Mouse (Mus musculus) CH12.LX (cell line): ENCODE measurements around the gene Sept9. TPM values are rescaled to one million over a fixed set of nuclear protein-coding genes. Genes with fewer than 3 reads are reported as not detected.

ENCODE experiments used
- DNase-seq: peaks from one replicate; pipeline ENCODE4 v3.0.0-alpha.2; 2013; ENCODE audit errors: extremely low read depth
- H3K27ac ChIP-seq: 2 replicates; pipeline ENCODE4 v1.5.1; 2012; ENCODE audit warnings: low read depth, mild to moderate bottlenecking, control low read depth, moderate library complexity; ENCODE audit not compliant: insufficient read depth
- H3K27me3 ChIP-seq: replicated peaks from 2 replicates; pipeline ENCODE3; 2012; ENCODE audit warnings: inconsistent platforms
- H3K36me3 ChIP-seq, 2 experiments: replicated peaks in 1 of 2; 2 replicates each; pipeline versions ENCODE3 to v1.6.1; 2012; ENCODE audit warnings: inconsistent platforms in 1 of 2, low read length in 1 of 2, mild to moderate bottlenecking in 1 of 2, mixed read lengths in 1 of 2, moderate library complexity in 1 of 2; ENCODE audit not compliant: control insufficient read depth in 1 of 2, insufficient read depth in 1 of 2
- H3K4me1 ChIP-seq, 2 experiments: 2 replicates each; pipeline ENCODE4 v1.6.1; 2012; ENCODE audit warnings: inconsistent platforms in 1 of 2, moderate library complexity in 1 of 2; ENCODE audit not compliant: insufficient read depth in 2 of 2, control insufficient read depth in 1 of 2
- H3K4me2 ChIP-seq: 2 replicates; pipeline ENCODE4 v1.6.1; 2012; ENCODE audit warnings: low read depth, mild to moderate bottlenecking, control low read depth; ENCODE audit not compliant: poor library complexity, insufficient read depth, severe bottlenecking
- H3K4me3 ChIP-seq, 3 experiments: fragments of 150-350 bp in 1 of 3; sonication (generic) in 1 of 3; replicated peaks in 1 of 3; 2 replicates each; pipeline versions ENCODE3 to v1.5.1; 2011 to 2012; ENCODE audit warnings: low read depth in 2 of 3, low read length in 2 of 3, mild to moderate bottlenecking in 2 of 3, moderate library complexity in 2 of 3, control low read depth in 1 of 3, improper control_type of control experiment in 1 of 3, inconsistent platforms in 1 of 3, mixed read lengths in 1 of 3; ENCODE audit not compliant: poor library complexity in 1 of 3
- H3K79me2 ChIP-seq: replicated peaks from 2 replicates; pipeline ENCODE4 v1.6.1; 2012; ENCODE audit warnings: mild to moderate bottlenecking, moderate library complexity; ENCODE audit not compliant: control insufficient read depth, poor library complexity, insufficient read depth, severe bottlenecking; ENCODE audit errors: extremely low read depth
- H3K9ac ChIP-seq: 2 replicates; pipeline ENCODE4 v1.6.1; 2012; ENCODE audit warnings: low read depth, mild to moderate bottlenecking, control low read depth, moderate library complexity; ENCODE audit not compliant: insufficient read depth
- H3K9me3 ChIP-seq: replicated peaks from 2 replicates; pipeline ENCODE3; 2012; ENCODE audit warnings: low read length, inconsistent platforms, mixed read lengths
- CTCF ChIP-seq, 2 experiments: IDR thresholded peaks in 1 of 2; conservative IDR thresholded peaks in 1 of 2; 2 replicates each; pipeline ENCODE4 v1.5.1; 2011 to 2012; ENCODE audit warnings: low read depth in 2 of 2, low read length in 2 of 2, improper control_type of control experiment in 1 of 2, inconsistent platforms in 1 of 2, mild to moderate bottlenecking in 1 of 2, moderate library complexity in 1 of 2
- GABPA ChIP-seq: IDR thresholded peaks from 2 replicates; pipeline ENCODE4 v1.6.1; 2012; ENCODE audit warnings: low read depth, low read length, improper control_type of control experiment, inconsistent platforms; ENCODE audit not compliant: insufficient replicate concordance
- HCFC1 ChIP-seq: IDR thresholded peaks from 2 replicates; pipeline ENCODE4 v1.6.1; 2012; ENCODE audit warnings: low read depth, mild to moderate bottlenecking, inconsistent platforms, low read length, improper control_type of control experiment
- IRF4 ChIP-seq: IDR thresholded peaks from 2 replicates; pipeline ENCODE4 v1.6.1; 2014; ENCODE audit warnings: low read depth, mild to moderate bottlenecking, inconsistent platforms, low read length, improper control_type of control experiment
- JUND ChIP-seq: conservative IDR thresholded peaks from 2 replicates; pipeline ENCODE4 v1.6.1; 2011; ENCODE audit warnings: low read depth, low read length, improper control_type of control experiment
- KAT2A ChIP-seq: IDR thresholded peaks from 2 replicates; pipeline ENCODE4 v1.6.1; 2012; ENCODE audit warnings: low read length, improper control_type of control experiment, inconsistent platforms; ENCODE audit not compliant: insufficient replicate concordance
- MAFK ChIP-seq: IDR thresholded peaks from 2 replicates; pipeline ENCODE4 v1.6.1; 2011; ENCODE audit warnings: low read length, improper control_type of control experiment; ENCODE audit not compliant: insufficient replicate concordance
- MAZ ChIP-seq: IDR thresholded peaks from 2 replicates; pipeline ENCODE4 v1.6.1; 2012; ENCODE audit warnings: low read depth, mild to moderate bottlenecking, inconsistent platforms, low read length, improper control_type of control experiment, moderate library complexity
- MEF2A ChIP-seq: IDR thresholded peaks from 2 replicates; pipeline ENCODE4 v1.6.1; 2014; ENCODE audit warnings: low read depth, mild to moderate bottlenecking, inconsistent platforms, low read length, improper control_type of control experiment, borderline replicate concordance
- MXI1 ChIP-seq: IDR thresholded peaks from 2 replicates; pipeline ENCODE4 v1.6.1; 2011; ENCODE audit warnings: mild to moderate bottlenecking, low read depth, low read length, improper control_type of control experiment
- MYC ChIP-seq: IDR thresholded peaks from 2 replicates; pipeline ENCODE4 v1.6.1; 2011; ENCODE audit warnings: low read depth, mild to moderate bottlenecking, improper control_type of control experiment, low read length
- NELFE ChIP-seq: IDR thresholded peaks from 2 replicates; pipeline ENCODE4 v1.6.1; 2011; ENCODE audit warnings: low read depth, low read length, improper control_type of control experiment
- POLR2A ChIP-seq: IDR thresholded peaks from 2 replicates; pipeline ENCODE4 v1.6.1; 2011; ENCODE audit warnings: low read depth, mild to moderate bottlenecking, improper control_type of control experiment, low read length
- RCOR1 ChIP-seq: conservative IDR thresholded peaks from 2 replicates; pipeline ENCODE4 v1.6.1; 2012; ENCODE audit warnings: low read depth, mild to moderate bottlenecking, inconsistent platforms, low read length, improper control_type of control experiment
- SMC3 ChIP-seq: IDR thresholded peaks from 2 replicates; pipeline ENCODE4 v1.6.1; 2011; ENCODE audit warnings: low read depth, low read length, improper control_type of control experiment
- TBP ChIP-seq: conservative IDR thresholded peaks from 2 replicates; pipeline ENCODE4 v1.6.1; 2011; ENCODE audit warnings: low read depth, low read length, improper control_type of control experiment
- ZC3H11A ChIP-seq: IDR thresholded peaks from 2 replicates; pipeline ENCODE4 v1.6.1; 2012; ENCODE audit warnings: low read depth, mild to moderate bottlenecking, inconsistent platforms, low read length, improper control_type of control experiment
- ZMIZ1 ChIP-seq: IDR thresholded peaks from 2 replicates; pipeline ENCODE4 v1.6.1; 2012; ENCODE audit warnings: low read depth, mild to moderate bottlenecking, inconsistent platforms, low read length, improper control_type of control experiment
- dilution Hi-C: fragments of 300-500 bp; cut with MboI; formaldehyde crosslinking; loops from 2 replicates; pipeline ENCODE4 v1.14.3; 2020; ENCODE audit warnings: low sequenced_read_pairs; ENCODE audit not compliant: extremely low pct_unique_long_range_greater_than_20kb, extremely low pct_ligation_motif_present
- in situ Hi-C: fragments of 300-500 bp; cut with MboI; formaldehyde crosslinking; loops from 3 replicates; pipeline ENCODE4 v1.14.3; 2019; ENCODE audit warnings: low sequenced_read_pairs, low pct_ligation_motif_present, low pct_unique_long_range_greater_than_20kb, mixed read lengths
- polyA plus RNA-seq: library from polyadenylated mRNA; unstranded; fragments of >175 nt; gene quantifications from 2 replicates; pipeline ENCODE4 v1.2.1, GENCODE M21; 2012; ENCODE audit warnings: low read depth; ENCODE audit not compliant: insufficient read length
- total RNA-seq, 2 experiments: library from RNA; depleted of rRNA; stranded (reverse); fragments of 300-350 nt in 1 of 2; fragments of >200 nt in 1 of 2; gene quantifications; 2 replicates each; pipeline ENCODE4 v1.2.3; 2012 to 2014

The Sept9 gene
- total and polyA plus RNA-seq, 3 experiments: 47.6 to 128 (median 110) TPM

DNA sequence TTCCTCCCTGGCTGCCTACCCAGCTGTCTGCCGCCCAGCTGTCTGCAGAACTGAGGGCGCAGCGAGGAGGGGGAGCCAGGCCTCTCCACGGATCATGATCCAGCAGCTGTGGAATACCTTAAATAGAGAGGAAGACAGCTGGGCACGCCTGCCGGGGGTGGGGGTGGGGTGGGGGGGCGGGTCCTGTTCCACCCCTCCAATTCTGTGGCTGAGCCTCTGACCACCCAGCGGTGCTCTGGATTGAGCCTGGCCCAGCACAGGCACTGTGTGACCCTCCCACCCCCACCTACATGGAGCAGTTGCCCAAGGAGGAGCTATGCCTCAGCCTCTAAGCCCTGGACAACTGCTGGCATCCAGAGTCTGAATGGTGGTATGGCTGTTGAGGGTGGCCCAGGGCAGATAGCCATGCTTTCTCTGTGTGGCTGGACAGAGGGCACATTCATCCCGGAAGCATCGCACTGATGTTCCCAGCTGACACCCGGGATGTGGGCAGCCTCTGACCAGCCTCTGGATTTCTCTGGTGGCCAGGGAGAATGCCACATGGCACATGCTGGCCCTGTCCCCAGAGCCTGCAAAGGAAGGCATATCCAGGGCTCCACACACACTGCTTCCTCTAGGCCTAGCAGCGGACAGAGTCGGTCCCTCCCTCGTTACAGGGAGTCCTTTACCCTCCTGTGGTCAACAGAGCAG is 97.2 kb downstream of the Sept9 start:
- dilution Hi-C loops: no loop called here
- no peak overlapping the region for H3K4me3 ChIP-seq
- in situ Hi-C loops: no loop called here
- DNase-seq: no peak
- H3K4me2 ChIP-seq: no peak overlapping the region
- peaks cover 22 to 67% of the 10 kb centered on the region in 2 experiments for H3K4me1 ChIP-seq
- TF ChIP-seq MEF2A (no peak), MAFK (no peak), RCOR1 (no peak), ZC3H11A (no peak), CTCF (conservative IDR thresholded peaks at IDR 0.05 in 1 of 2, IDR thresholded peaks at IDR 0.05 in 1 of 2; ENCODE audit: low read depth in 2 of 2, low read length in 2 of 2) (no peak), POLR2A (no peak), SMC3 (no peak), IRF4 (no peak), KAT2A (no peak), MYC (no peak), MXI1 (no peak), JUND (no peak), NELFE (no peak), HCFC1 (no peak), TBP (no peak), GABPA (no peak), ZMIZ1 (no peak)
- no peak overlapping the region for H3K27ac ChIP-seq
- peaks cover 23 to 65% of the 10 kb centered on the region in 2 experiments for H3K36me3 ChIP-seq
- no peaks in the 10 kb centered on the region for H3K27me3 ChIP-seq
- H3K9me3 ChIP-seq: peaks cover 3% of the 10 kb centered on the region
- no peak overlapping the region for H3K9ac ChIP-seq
- H3K79me2 ChIP-seq: peaks cover 13% of the 10 kb centered on the region

DNA sequence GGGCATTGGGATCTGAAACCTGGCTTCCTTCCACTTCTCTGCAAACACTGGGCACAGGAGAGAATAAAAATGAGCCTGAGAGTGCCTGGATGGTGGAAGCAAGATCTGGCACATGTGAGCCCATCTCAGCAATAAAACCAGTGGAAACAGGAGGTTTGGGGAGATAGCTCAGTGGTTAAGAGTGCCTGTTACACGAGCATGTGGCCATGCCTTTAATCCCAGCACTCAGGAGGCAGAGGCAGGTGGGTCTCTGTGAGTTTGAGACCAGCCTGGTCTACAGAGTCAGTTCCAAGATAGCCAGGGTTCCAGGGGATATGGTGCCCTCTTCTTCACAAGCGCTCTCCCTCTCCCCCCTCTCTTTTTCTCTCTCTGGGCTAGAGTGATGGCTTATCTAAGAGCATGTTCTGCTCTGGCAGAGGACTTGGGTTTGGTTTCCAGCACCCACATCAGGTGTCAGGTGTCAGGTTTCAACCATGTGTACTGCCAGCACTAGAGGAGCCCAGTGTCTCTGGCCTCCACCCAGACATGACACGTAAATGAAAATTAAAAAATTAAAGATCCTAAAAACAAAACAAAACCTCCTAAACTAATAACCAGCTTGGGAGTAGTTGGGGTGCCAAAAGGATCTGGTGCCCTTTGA is 97.8 kb downstream of the Sept9 start:
- Histone ChIP-seq H3K36me3 (peaks cover 18 to 62% of the 10 kb centered on the region in 2 experiments), H3K9me3 (peaks cover 3% of the 10 kb centered on the region), H3K79me2 (peaks cover 15% of the 10 kb centered on the region), H3K9ac (no peak overlapping the region), H3K4me3 (no peak overlapping the region), H3K27ac (no peak overlapping the region), H3K27me3 (no peaks in the 10 kb centered on the region), H3K4me2 (no peak overlapping the region), H3K4me1 (peaks cover 19 to 66% of the 10 kb centered on the region in 2 experiments)
- no peak for TF ChIP-seq MAZ
- in situ Hi-C loops (no loop called here), dilution Hi-C loops (no loop called here)
- DNase-seq: no peak
